Mouse (Mus musculus): ENCODE results near the gene Ckap2l. TPM values are rescaled to one million over a fixed set of nuclear protein-coding genes. Genes with fewer than 3 reads are reported as not detected.

The Ckap2l gene
- polyA plus RNA-seq, 1 experiment from 2014 or later, result 22.8 TPM

- ATAC-seq (replicated peaks; ENCODE audit: low FRiP score, low read depth), result no peak
- Histone ChIP-seq H3K4me3 (replicated peaks; ENCODE audit: low read depth, low read length) (no peak overlapping the region), H3K9ac (ENCODE audit: low read depth, low read length) (no peak overlapping the region), H3K4me1 (replicated peaks; ENCODE audit: insufficient read depth, low read length) (no peaks in the 10 kb centered on the region), H3K27me3 (ENCODE audit: insufficient read depth, low read length) (no peaks in the 10 kb centered on the region), H3K9me3 (replicated peaks; ENCODE audit: low read length) (no peaks in the 10 kb centered on the region), H3K4me2 (ENCODE audit: low read length) (no peak overlapping the region), H3K36me3 (ENCODE audit: insufficient read depth, low read length) (peaks cover 25% of the 10 kb centered on the region), H3K27ac (no peak overlapping the region)
- no peak for TF ChIP-seq CTCF (IDR thresholded peaks at IDR 0.05; ENCODE audit: low read depth)
- no peak for DNase-seq (ENCODE audit: low spot score)
- 94% methylated on average over 12 of the region's 12 CpGs for WGBS
These were observed 27.8 kb downstream of the Ckap2l start for GRCm38 (mm10) chr2:129269161-129269643.

GRCm38 (mm10) chr2:129267738-129268137 is 29.3 kb downstream of the Ckap2l start:
- no peak overlapping the region for H3K27ac ChIP-seq
- ATAC-seq (replicated peaks; ENCODE audit: low FRiP score, low read depth), result no peak
- no peak for TF ChIP-seq CTCF (IDR thresholded peaks at IDR 0.05; ENCODE audit: low read depth)
- peaks cover 25% of the 10 kb centered on the region for H3K36me3 ChIP-seq (ENCODE audit: insufficient read depth, low read length)
- H3K4me3 ChIP-seq (replicated peaks; ENCODE audit: low read depth, low read length), result no peak overlapping the region
- H3K4me1 ChIP-seq (replicated peaks; ENCODE audit: insufficient read depth, low read length), result no peaks in the 10 kb centered on the region
- H3K27me3 ChIP-seq (ENCODE audit: insufficient read depth, low read length), result no peaks in the 10 kb centered on the region
- 96% methylated on average over 5 of the region's 5 CpGs for WGBS
- H3K9me3 ChIP-seq (replicated peaks; ENCODE audit: low read length), result no peaks in the 10 kb centered on the region
- no peak overlapping the region for H3K9ac ChIP-seq (ENCODE audit: low read depth, low read length)
- H3K4me2 ChIP-seq (ENCODE audit: low read length), result no peak overlapping the region
- no peak for DNase-seq (ENCODE audit: low spot score)

GRCm38 (mm10) chr2:129265316-129265715 is 31.7 kb downstream of the Ckap2l start:
- 93% methylated on average over 7 of the region's 7 CpGs for WGBS

GRCm38 (mm10) chr2:129263073-129263472 is 33.9 kb downstream of the Ckap2l start:
- H3K36me3 ChIP-seq (ENCODE audit: insufficient read depth, low read length), result peaks cover 5% of the 10 kb centered on the region; the same call in 1 of the 2 replicates
- no peaks in the 10 kb centered on the region for H3K9me3 ChIP-seq (replicated peaks; ENCODE audit: low read length)
- H3K27me3 ChIP-seq (ENCODE audit: insufficient read depth, low read length), result no peaks in the 10 kb centered on the region
- H3K4me3 ChIP-seq (replicated peaks; ENCODE audit: low read depth, low read length), result no peak overlapping the region
- H3K4me1 ChIP-seq (replicated peaks; ENCODE audit: insufficient read depth, low read length), result no peaks in the 10 kb centered on the region
- no peak overlapping the region for H3K4me2 ChIP-seq (ENCODE audit: low read length)
- DNase-seq (ENCODE audit: low spot score), result no peak
- no peak for ATAC-seq (replicated peaks; ENCODE audit: low FRiP score, low read depth)
- no peak overlapping the region for H3K9ac ChIP-seq (ENCODE audit: low read depth, low read length)
- TF ChIP-seq CTCF (IDR thresholded peaks at IDR 0.05; ENCODE audit: low read depth), result no peak
- 58% methylated on average over 5 of the region's 5 CpGs for whole genome bisulfite sequencing
- H3K27ac ChIP-seq, result no peak overlapping the region

More at GRCm38 (mm10) chr2:129265316-129265715, 31.7 kb downstream of the Ckap2l start:
- no peaks in the 10 kb centered on the region for H3K27me3 ChIP-seq (ENCODE audit: insufficient read depth, low read length)
- H3K36me3 ChIP-seq (ENCODE audit: insufficient read depth, low read length), result peaks cover 23% of the 10 kb centered on the region
- no peak overlapping the region for H3K4me2 ChIP-seq (ENCODE audit: low read length)
- H3K9me3 ChIP-seq (replicated peaks; ENCODE audit: low read length), result no peaks in the 10 kb centered on the region
- H3K9ac ChIP-seq (ENCODE audit: low read depth, low read length), result no peak overlapping the region
- H3K27ac ChIP-seq, result no peak overlapping the region
- no peak for ATAC-seq (replicated peaks; ENCODE audit: low FRiP score, low read depth)
- no peaks in the 10 kb centered on the region for H3K4me1 ChIP-seq (replicated peaks; ENCODE audit: insufficient read depth, low read length)
- no peak overlapping the region for H3K4me3 ChIP-seq (replicated peaks; ENCODE audit: low read depth, low read length)
- no peak for DNase-seq (ENCODE audit: low spot score)
- no peak for TF ChIP-seq CTCF (IDR thresholded peaks at IDR 0.05; ENCODE audit: low read depth)

- Histone ChIP-seq H3K36me3 (ENCODE audit: insufficient read depth, low read length) (no peaks in the 10 kb centered on the region), H3K9me3 (replicated peaks; ENCODE audit: low read length) (no peaks in the 10 kb centered on the region), H3K4me2 (ENCODE audit: low read length) (no peak overlapping the region), H3K27me3 (ENCODE audit: insufficient read depth, low read length) (no peaks in the 10 kb centered on the region), H3K4me3 (replicated peaks; ENCODE audit: low read depth, low read length) (no peak overlapping the region), H3K9ac (ENCODE audit: low read depth, low read length) (no peak overlapping the region), H3K4me1 (replicated peaks; ENCODE audit: insufficient read depth, low read length) (no peaks in the 10 kb centered on the region), H3K27ac (no peak overlapping the region)
- WGBS, result 68% methylated on average over 6 of the region's 6 CpGs
- DNase-seq (ENCODE audit: low spot score) (no peak), ATAC-seq (replicated peaks; ENCODE audit: low FRiP score, low read depth) (no peak)
- TF ChIP-seq CTCF (IDR thresholded peaks at IDR 0.05; ENCODE audit: low read depth), result no peak
These were observed 35.7 kb downstream of the Ckap2l start for GRCm38 (mm10) chr2:129261151-129261794.

GRCm38 (mm10) chr2:129260646-129261045 is 36.4 kb downstream of the Ckap2l start:
- H3K9ac ChIP-seq (ENCODE audit: low read depth, low read length), result no peak overlapping the region
- WGBS, result 72% methylated on average over 3 of the region's 3 CpGs
- TF ChIP-seq CTCF (IDR thresholded peaks at IDR 0.05; ENCODE audit: low read depth), result no peak

More at GRCm38 (mm10) chr2:129260646-129261045, 36.4 kb downstream of the Ckap2l start:
- Histone ChIP-seq H3K4me3 (replicated peaks; ENCODE audit: low read depth, low read length) (no peak overlapping the region), H3K9me3 (replicated peaks; ENCODE audit: low read length) (no peaks in the 10 kb centered on the region), H3K4me1 (replicated peaks; ENCODE audit: insufficient read depth, low read length) (no peaks in the 10 kb centered on the region), H3K4me2 (ENCODE audit: low read length) (no peak overlapping the region), H3K36me3 (ENCODE audit: insufficient read depth, low read length) (no peaks in the 10 kb centered on the region), H3K27me3 (ENCODE audit: insufficient read depth, low read length) (no peaks in the 10 kb centered on the region), H3K27ac (no peak overlapping the region)
- DNase-seq (ENCODE audit: low spot score), result no peak
- no peak for ATAC-seq (replicated peaks; ENCODE audit: low FRiP score, low read depth)
